Mouse (Mus musculus): ENCODE data around the gene Galr2.

Gene Galr2

DNA sequence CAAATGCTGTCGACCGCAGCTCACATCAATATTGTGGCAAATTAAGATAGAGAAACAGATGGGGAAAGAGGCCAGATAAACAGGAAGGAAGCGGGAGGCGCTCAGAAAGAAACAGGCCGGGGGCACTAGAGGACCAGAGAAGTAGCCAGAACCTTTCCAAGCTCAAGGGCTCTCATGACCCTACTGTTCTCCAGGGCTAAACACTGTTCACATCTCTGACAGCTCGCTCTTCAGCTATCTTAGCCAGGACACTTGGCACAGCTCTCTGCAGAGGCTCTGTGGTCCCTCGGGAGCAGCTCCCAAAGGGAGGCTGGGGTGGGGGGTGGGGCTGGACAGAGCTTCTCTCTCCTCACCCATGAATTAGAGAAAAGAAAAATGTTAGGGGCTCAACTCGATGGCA lies 9.8 kb downstream of the Galr2 start:
- TF ChIP-seq GATA4 (IDR thresholded peaks at IDR 0.05; ENCODE audit: insufficient replicate concordance, low read length) = peak; percentile 41; the same call in 1 of the 2 replicates

DNA sequence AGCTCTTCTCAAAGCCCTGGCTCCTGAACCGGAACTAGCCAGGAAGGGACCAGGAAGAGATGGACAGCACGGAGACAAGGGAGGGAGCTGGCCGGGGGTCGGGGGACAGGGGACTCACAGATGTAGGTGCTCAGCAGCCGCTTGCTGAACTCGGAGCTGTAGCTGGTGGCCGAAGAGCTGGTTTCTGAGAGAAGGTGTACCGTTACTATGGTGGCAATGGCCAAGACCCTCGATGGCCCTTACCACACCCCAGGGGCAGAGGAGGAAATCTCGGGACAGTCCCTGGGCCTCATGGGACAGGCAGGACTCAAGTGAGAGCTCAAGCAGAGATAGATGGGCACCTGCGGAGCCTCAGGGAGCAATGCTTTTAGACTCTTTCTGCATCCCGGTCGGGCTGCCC lies 11.7 kb downstream of the Galr2 start:
- TF ChIP-seq GATA4 (IDR thresholded peaks at IDR 0.05; ENCODE audit: insufficient replicate concordance, low read length) = no peak

DNA sequence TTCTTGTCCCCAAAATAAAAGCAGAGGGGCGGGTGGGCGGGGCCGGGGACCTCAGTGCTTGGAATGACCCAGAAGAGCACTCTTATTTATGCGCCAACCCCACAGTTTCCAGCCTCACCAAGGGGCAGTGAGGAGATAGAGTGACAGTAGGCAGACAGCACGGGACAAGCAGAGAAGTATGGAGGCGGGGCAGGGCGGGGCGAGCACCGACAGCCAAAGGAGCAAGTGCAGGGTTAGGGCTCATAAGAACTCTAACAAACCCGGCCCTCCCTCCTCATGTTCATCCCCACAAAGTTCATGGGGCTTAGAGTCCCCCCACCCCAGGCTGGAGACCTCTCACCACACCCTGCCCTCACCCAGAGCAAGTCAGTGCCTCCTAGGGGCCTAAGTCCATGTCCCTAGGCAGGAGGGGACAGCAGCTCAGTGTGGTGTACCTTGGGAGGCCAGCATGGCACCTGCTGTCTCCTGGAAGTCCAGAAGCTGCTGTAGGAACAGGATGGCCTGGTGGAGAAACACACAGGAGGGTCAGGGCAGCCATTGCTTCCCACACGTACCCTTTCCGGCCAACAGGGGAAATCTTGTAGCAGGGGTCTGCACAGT lies 12.9 kb downstream of the Galr2 start:
- no peak for TF ChIP-seq GATA4 (IDR thresholded peaks at IDR 0.05; ENCODE audit: insufficient replicate concordance, low read length)

DNA sequence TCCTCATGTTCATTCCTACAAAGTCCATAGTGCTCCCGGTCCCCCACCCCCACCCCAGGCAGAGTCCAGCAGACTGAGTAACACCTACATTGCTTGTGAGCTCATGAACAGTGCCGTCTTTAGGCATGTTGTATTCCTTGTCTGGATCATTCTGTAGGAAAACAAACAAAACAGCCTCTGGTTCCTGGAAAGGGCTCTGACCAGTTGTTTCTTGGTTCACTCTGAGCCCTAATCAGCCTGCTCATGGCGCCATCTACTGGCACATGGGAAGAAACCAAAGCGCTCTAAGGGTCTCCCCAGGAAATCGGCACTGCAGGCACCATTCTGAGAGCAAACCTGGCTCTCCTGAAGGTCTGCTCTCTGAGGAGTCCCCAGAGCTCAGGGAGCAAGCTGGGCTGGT lies 13.6 kb downstream of the Galr2 start:
- TF ChIP-seq GATA4 (IDR thresholded peaks at IDR 0.05; ENCODE audit: insufficient replicate concordance, low read length) = no peak

DNA sequence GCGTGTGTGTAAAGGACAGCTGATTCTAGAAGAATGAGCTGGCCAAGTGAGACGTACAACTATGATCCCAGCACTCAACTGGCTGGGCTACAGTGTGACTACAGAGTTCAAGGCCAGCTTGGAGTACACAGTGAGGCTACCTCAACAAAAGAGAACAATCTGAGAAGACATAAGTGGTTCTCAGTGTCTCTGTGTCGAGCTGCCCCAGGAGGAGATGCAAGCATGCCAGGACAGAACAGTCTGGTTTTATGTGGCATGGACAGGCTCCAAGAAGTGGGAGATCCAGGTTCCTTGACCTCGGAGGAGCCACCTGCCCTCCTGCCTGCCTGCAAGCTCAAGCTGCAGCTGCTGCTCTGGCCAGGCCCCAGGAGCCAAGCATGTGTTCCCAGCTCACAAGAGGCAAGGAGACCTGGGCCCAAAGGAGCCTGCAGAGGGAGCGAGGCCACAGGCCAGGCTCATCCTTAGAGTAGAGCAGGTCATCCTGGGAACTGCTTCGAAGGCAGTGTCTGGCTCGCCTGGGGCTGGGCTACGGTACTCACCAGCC lies 15.5 kb downstream of the Galr2 start:
- TF ChIP-seq GATA4 (IDR thresholded peaks at IDR 0.05; ENCODE audit: insufficient replicate concordance, low read length) = no peak

DNA sequence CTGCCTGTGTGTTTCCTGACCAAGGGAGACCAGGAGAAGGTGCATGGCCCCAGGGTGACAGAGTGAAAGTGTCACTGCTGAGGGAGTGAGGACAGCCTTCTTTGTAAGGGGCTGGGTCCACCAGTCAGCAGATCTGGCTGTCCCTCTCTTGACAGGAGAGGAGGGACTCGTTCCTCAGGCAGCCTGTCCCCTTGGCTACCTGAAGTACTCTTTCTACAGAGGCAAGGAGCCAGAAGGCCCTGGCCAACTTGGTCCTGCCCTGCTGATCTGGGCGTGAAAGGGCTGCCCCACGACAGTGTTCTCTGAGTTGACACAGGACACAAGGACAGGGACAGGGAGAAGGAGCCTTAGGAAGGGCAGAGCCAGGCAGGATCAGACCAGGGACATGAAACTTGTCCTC lies 16.3 kb downstream of the Galr2 start:
- no peak for TF ChIP-seq GATA4 (IDR thresholded peaks at IDR 0.05; ENCODE audit: insufficient replicate concordance, low read length)

DNA sequence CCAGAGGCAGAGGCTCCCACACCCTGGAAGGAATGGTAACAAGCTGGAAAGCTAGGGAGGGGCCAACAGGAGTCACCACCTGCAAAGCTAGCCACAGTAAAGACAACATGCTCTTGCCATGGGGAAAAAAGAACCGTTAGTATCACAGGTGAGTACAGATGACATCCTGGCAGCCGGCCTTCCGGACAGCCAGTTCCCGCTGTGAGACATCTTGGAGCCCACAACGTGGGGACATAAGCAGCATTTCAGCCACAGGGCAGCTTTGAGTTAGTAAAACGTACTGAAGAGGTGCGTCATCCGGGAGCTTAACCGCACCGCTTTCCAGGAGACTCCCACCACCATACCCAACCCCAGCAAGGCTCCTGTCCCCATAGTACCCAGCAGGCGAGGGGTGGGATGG lies 17.5 kb downstream of the Galr2 start:
- TF ChIP-seq GATA4 (IDR thresholded peaks at IDR 0.05; ENCODE audit: insufficient replicate concordance, low read length) = no peak

DNA sequence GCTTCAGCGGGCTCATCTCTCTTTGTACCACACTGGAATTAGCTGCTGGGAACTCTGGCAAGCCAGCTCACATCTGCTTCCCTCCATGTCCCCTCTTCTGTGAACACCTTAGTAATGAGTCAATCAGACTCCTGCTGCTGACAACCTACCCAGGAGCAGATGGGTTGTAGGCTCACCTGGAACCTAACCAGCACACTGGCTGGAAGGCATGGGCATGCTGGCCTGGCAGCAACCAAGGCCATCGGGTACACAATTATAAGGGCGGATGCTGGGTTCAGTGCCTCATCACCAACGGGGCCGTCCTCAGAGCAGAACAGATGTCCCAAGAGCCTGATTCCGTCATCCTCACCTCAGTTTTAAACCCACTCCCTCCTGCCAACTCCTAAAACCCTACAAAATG lies 17.9 kb downstream of the Galr2 start:
- no peak for TF ChIP-seq GATA4 (IDR thresholded peaks at IDR 0.05; ENCODE audit: insufficient replicate concordance, low read length)

DNA sequence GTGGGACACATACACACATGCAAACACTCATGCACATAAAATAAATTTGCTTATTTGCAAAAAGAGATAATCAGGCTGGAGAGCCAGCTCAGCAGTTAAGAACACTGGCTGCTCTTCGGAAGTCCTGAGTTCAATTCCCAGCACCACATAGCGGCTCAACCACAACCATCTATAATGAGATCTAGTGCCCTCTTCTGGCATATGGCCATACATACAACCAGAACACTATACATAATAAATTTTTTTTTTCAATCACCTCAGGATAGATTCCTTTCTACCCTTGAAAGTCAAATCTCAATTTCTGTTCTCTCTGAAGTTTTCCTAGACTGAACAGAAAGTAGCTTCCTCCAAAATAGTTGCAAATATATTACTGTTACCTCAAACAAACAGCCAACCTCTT lies 24.7 kb downstream of the Galr2 start:
- no peak for TF ChIP-seq GATA4 (IDR thresholded peaks at IDR 0.05; ENCODE audit: insufficient replicate concordance, low read length)

DNA sequence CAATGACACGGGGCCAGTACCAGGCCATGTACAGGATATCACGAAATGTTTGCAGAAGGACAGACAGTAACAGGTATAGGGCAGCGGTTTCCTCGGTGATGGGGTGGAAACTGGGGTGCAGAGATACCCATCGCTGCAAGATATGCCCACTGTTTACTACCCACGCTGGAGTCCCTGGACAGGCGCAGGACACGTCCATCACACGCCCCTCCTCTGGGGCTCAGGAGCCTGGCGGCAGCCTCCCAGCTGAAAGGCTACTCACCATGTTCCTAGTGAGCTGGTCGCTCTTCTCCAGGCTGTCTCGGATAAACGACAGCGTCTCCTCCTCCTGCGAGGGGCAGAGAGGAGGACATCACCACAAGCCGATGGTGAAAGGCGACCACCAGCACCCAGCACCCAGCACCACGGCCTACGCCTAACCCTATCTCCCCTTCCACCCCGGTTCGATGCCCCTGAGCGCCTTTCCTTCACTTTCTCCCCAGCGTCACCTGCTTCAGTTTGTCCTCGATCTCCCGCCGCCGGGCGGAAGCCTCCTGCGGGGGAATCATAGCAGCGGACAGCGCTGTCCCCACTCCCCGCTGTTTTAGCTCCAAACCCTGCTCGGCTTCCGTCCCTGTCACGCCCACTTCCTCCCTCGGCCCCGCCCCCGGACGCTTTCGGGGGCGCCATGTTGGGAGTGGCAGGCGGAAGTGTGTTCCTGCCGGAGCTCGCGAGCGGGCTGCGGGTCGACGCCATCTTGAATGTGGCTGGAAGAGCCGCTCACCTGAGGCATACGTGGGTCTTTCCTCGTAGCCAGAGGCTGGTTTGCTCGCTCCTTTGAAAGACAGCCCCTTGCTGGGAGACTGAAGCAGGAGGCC lies 25.6 kb downstream of the Galr2 start:
- no peak for TF ChIP-seq GATA4 (IDR thresholded peaks at IDR 0.05; ENCODE audit: insufficient replicate concordance, low read length)

DNA sequence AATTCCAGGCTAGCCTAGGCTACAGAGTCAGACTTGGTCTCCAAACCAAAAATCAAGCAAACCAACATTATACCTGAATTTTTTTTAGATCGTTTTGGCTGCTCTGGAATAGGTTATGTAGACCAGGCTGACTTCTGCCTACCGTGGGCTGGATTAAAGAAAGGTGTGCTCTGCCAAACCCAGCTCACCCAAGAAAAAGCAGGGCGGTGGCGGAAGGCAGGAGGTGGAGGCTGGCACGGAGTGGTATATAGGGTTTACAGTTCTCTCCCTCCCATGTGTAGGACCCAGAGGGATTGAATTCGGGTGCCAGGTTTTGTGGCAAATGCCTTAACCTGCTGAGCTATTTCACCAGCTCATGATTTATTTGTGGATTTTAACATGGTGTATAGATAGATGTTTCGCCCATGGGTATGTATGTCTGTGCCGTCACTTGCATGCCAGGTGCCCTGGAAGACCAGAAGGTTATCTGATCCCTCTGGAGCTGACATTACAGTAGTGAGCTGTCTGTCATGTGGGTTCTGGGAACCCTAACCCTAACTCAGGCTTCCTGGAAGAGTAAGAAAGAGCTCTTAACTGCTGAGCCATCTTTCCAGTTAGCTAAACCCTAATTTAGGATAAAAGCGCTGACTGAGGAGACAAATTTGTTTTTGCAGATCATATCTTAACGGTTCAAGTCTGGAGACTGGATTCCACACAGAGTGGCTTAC lies 26.4 kb downstream of the Galr2 start, which contains the start of gene Exoc7:
Gene Exoc7, minus strand, starts transcription at position 215 of the 707 bp plus-strand sequence.
- no peak for TF ChIP-seq GATA4 (IDR thresholded peaks at IDR 0.05; ENCODE audit: insufficient replicate concordance, low read length)

DNA sequence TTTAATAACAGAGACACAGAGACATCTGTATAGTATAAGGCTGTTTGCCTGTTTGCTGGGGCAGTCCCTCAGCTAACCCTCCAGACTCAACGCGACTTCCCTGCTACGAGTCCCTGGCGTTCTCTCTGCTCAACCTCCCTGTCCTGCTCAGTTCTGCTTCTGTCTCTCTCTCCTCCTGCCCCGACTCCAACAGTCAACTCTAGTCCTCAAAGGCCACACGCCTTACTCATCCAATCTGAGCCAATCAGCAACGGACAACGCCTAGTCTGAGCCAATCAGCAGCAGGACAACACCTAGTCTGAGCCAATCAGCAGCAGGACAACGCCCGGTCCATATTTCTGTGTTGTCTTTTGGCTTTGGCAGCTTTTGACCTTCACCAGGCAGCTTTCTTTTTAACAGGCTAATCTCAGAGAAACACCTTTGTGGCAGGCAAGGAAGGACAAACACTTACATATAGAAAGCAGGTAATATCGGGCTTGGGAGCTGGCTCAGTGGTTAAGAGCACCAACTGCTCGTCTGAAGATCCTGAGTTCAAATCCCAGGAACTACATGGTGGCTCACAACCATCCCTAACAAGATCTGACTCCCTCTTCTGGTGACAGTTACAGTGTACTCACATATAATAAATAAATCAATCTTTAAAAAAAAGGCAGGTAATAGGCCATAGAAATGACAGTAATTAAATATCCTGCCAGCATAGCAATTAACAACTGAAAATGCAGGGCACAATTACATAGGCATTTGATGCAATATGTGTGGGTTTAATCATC lies 27.2 kb downstream of the Galr2 start:
- no peak for TF ChIP-seq GATA4 (IDR thresholded peaks at IDR 0.05; ENCODE audit: insufficient replicate concordance, low read length)

DNA sequence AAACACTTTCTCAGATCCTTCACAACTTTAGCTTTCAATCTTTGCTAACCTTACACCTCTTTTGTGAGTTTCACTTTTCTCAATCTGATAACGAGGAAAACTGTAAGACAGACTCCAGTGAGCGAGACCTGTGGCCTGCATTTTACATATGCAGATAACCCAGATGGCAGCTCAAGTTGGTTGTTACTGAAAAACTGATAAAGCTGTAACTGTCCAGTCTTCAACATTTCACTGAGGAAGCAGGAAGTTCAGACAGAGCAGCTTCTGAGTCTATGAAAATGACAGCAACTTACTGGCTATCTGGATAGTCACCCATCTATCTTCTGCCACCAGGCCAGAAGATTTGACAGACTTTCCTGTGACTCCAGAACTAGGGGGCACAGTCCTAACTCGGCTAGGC lies 28.9 kb downstream of the Galr2 start:
- no peak for TF ChIP-seq GATA4 (IDR thresholded peaks at IDR 0.05; ENCODE audit: insufficient replicate concordance, low read length)

DNA sequence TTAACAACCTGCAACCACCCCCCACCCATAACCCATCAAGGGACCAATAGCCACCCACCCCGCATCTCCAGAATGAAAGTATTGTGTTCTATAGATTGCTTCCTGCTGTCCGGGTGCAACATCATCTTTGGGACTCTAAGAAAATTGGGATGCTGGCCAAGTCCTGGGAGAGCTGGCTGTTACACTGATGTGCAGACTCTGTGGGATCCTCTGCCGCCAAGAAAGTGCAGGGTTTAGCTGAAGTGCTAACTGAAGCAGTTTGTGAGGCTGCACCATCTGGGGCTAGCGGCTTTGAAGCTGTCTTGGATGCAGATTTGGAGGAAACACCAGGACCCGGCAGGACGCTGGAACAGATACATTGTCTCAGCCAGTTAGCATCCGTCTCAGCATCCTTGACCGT lies 30.4 kb downstream of the Galr2 start:
- TF ChIP-seq GATA4 (IDR thresholded peaks at IDR 0.05; ENCODE audit: insufficient replicate concordance, low read length) = no peak

DNA sequence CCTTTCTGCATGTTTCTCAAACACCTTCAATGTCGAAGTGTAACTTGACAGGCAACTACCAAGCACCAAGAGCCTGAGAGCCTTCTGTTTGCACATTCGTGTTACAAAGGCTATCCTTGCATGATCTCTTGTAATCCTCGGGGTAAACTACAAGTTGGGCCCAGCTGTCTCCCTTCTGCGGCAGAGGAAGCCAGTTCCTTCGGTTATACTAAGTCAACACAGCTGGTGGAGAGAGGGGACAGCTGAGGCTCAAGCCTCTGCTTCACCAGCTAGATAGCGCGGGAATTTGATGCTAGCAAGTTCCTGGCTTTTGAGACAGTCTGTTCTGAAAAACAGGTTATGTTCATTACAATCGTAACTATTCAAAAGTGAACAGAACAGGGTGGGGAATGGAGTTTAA lies 31.6 kb downstream of the Galr2 start:
- TF ChIP-seq GATA4 (IDR thresholded peaks at IDR 0.05; ENCODE audit: insufficient replicate concordance, low read length) = no peak

All from liver, adult (tissue).